Mouse (Mus musculus): ENCODE results near the gene Dppa1. TPM values are rescaled to one million over a fixed set of nuclear protein-coding genes. Genes with fewer than 3 reads are reported as not detected.

The Dppa1 gene
- total and polyA plus RNA-seq, 3 experiments: not detected

Other genes with a start within 250 kb of the Dppa1 start
- under 1 TPM; 0.17 to 0.28 TPM for gene Itk, start 239.7 kb downstream of the Dppa1 start, total RNA-seq (2021)
- gene Itk, start 239.7 kb downstream of the Dppa1 start, polyA plus RNA-seq (2012; rRNA removed): 0.03 and 0.11 TPM in 2 replicates
- not detected for gene Fam71b, start 232.7 kb downstream of the Dppa1 start, total RNA-seq (2021)
- gene Fam71b, start 232.7 kb downstream of the Dppa1 start, polyA plus RNA-seq (2012; rRNA removed): not detected in 2 replicates
- gene Med7, start 192.3 kb downstream of the Dppa1 start, total RNA-seq (2021): 10 to 100 TPM; 39.6 to 54.8 TPM
- 47.1 and 55.3 TPM in 2 replicates for gene Med7, start 192.3 kb downstream of the Dppa1 start, polyA plus RNA-seq (2012; rRNA removed)
- gene Havcr2, start 174.3 kb downstream of the Dppa1 start, total RNA-seq (2021): 1 to 10 TPM; 1.6 to 2.7 TPM
- gene Havcr2, start 174.3 kb downstream of the Dppa1 start, polyA plus RNA-seq (2012; rRNA removed): 0.10 and 0.18 TPM in 2 replicates
- gene Gm12169, start 105.0 kb downstream of the Dppa1 start, total RNA-seq (2021): not detected
- not detected in 2 replicates for gene Gm12169, start 105.0 kb downstream of the Dppa1 start, polyA plus RNA-seq (2012; rRNA removed)
- gene BC053393, start 57.7 kb downstream of the Dppa1 start, total RNA-seq (2021): not detected
- not detected in 2 replicates for gene BC053393, start 57.7 kb downstream of the Dppa1 start, polyA plus RNA-seq (2012; rRNA removed)
- gene Timd2, start 77.8 kb upstream of the Dppa1 start, total RNA-seq (2021): under 1 TPM in 1 of 2 experiments, not detected in 1; 0.37 TPM
- gene Timd2, start 77.8 kb upstream of the Dppa1 start, polyA plus RNA-seq (2012; rRNA removed): not detected in 2 replicates
- gene Havcr1, start 105.8 kb upstream of the Dppa1 start, total RNA-seq (2021): not detected
- gene Havcr1, start 105.8 kb upstream of the Dppa1 start, polyA plus RNA-seq (2012; rRNA removed): not detected in 2 replicates
- 1 to 10 TPM; 1.2 to 1.6 TPM for gene Timd4, start 181.5 kb upstream of the Dppa1 start, total RNA-seq (2021)
- gene Timd4, start 181.5 kb upstream of the Dppa1 start, polyA plus RNA-seq (2012; rRNA removed): 0.11 and 0.16 TPM in 2 replicates